Mouse (Mus musculus): ENCODE measurements around the gene Fmo2.

The Fmo2 gene

DNA sequence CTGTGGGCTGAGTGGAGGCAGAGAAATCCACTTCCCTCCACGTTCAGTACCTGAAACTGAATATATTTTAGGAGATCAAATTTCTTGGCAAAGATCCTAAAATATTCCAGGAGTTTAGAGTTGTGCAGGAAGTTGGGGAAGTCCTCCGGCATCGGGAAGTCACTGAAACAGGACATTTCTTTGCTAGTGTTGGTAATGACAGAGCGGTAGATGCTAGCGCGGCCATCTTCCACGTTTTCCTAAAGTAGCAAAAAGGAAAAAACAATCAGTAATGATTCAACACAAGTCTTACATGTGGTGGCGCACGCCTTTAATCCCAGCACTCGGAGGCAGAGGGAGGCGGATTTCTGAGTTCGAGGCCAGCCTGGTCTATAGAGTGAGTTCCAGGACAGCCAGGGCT is 9.9 kb downstream of the Fmo2 start:
- peak; percentile 93 for DNase-seq

DNA sequence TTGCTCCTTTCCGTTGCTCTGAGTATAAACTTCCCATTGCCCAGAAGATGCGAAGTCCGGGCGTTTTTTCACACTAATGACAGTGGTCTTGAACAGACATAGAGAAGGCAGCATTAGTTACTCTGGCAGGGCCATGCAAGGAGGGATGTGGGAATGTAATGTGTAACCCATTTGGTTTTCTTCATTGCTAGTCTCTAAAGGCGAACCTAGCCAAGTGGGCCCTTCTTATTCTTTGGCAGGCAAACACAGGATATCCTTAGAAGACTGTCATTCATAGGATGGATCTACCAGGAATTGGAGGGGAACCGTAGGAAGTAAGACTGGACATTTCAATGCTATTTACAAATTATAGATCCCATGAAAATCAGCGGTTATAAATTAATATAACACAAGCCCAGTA is 10.9 kb downstream of the Fmo2 start:
- peak; percentile 94 for DNase-seq

DNA sequence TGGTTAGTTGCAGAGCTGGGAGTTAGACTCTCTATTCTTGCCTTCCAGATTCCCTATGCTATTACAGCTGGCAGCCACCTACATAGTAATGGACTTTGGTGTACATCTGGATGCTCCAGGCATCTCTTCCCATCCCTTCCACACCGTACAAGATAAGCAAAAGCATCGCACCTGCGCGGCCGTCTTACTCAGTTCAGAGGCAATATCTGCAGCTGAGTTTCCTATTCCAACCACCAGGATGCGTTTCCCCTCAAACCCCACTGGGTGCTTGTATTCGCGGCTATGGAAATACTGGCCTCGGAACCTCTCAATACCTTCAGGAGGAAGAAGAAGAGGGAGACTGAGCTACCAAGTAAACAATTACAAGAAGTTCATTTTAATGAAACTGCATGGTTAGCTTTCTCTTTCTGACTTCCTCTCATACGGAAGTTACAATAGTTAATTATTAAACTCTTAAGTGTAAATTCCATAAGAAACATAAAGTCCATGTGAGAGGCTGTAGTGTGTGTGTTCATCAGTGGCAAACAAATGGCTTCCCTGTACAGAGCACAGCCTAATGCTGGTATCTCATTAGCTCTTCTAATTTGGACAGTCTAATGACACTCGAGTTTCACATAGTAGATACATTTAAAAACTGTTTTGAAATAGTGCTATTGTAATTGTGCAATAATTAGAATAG is 12.2 kb downstream of the Fmo2 start:
- no peak for DNase-seq

DNA sequence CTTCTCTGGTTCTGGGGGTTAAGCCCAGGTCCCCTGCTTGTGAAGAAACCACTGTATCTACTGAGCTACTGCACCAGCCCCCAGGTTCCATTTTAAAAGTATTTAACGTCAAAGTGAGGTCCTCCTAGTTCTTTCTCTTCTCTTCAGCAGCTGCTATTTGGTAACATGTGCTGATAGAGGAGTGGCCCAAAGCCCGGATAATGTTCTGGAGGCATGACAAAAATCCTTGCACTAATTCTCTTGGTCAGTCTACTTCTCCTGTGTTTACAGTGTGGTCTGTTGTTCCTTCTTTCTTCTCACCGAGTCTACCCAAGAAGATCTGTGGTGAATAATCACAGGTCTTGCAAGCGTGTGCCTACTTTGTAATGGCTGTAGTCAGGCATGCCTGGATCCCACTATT is 15.8 kb downstream of the Fmo2 start:
- peak; percentile 92 for DNase-seq

DNA sequence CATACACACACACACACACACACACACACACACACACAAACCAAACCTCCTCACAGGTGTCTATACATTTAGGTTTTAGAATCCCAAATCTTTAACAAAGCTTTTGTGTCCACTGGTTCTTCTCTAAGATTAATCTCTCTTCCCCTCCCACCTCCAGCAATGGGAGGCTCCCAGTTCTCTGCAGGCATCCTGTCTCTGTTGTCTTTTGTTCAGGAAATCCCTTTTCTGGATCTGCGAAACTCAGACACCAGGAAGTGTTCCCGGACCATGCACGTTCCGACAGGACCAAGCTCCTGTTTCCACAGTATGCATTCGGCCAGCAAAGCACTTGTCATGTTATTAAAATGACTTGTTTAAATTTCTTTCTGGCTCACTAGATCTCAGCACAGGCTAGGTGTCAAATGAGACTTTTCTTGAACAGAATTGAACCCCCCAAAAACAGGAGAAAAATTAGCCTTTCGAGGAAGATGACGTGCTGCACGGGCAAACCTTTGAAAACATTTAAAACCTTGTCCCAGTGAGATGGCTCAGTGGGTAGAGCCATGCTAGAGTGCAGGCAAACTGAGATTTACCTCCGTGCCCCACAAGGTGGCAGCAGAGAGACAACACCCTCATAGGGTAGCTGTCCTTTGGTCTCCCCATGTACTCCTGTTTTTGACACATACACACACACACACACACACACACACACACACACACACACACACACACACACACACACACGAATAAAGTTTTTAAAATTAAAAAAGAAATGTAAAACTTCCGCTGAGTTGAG is 18.7 kb downstream of the Fmo2 start:
- DNase-seq: peak; percentile 95

DNA sequence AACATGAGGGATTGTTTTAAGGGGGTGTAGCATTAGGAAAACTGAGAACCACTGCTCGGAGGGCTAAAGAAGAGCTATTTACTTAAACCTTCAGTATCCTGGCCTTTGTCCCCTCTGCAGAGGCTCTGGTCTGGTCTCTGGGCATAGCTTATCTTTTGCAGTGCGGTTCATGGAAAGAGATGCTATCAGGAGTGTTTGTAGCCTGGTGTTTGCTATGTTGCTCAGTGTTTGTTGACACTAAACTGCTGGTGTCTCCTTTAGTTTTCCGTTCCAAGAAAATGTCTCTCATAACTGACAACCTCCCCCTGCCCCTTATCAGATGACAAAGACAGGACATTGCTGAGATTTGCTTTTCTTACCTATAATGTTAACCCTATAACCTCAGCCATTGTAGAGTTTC is 23.4 kb downstream of the Fmo2 start:
- peak; percentile 82 for DNase-seq

DNA sequence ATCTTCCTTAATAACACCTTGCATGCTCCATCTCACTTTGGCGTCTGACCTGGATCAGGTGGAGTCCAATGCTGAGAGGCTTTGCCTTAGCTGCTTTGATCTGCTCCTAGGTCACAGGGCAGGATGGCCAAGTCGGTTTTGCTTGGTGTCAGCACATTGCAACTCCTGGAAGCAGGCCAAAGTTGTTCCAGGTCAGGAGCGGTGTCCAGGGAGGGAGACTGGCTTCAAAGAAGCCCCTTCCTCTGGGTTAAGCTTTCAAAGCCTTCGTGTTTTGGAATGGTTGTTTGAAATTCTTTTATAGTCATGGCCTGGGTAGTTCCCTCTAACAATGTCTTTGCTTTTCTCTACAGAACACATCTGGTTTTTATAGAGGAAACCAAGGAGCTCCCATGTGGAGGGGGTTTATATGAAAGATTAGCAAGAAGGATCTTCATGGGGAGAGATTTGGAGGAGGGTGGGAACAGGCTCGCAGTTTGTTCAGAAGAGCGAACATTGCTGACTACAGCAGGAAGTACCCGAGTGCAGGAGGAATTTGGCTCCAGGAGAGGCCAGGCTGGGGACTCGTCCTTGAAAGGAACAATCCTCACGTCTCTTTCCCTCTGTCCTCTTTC is 26.7 kb downstream of the Fmo2 start:
- peak; percentile 92 for DNase-seq

DNA sequence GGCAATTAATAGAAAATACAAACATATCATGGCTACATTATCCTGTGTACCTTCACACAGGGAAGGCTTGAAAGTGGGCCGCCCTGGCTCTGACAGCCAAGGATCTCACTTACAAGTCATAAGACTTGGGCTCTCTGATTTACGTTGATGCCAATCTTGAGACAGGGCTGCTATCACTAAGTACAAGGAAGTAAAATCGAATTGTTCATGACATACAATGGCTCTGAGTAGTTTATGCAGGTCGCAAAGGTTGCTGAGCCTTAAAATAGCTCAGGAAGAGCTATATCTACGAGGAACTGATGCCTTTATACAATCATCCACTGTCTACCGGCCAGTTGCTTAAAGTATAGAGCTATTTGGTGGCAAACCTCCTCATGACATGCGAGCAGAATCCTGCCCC is 27.5 kb downstream of the Fmo2 start:
- DNase-seq: peak; percentile 46

DNA sequence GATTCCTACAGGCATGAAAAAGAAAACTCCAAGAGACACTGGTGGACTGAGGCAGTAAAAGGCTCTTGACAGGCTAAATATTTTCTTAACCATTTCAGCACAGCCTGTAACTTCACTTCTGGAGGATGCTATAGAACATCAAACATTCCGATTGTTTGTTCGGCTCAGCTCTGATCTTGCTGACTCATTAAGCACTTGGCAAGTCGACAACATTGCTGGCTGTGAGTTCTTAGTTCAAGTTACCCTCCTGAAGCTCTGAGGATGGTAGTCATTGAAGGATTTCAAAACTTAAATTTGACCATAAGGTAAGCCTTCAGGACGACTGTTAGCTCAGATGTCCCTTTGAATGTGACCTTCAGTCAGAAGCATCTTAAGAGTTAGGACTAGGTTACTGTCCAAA is 31.1 kb downstream of the Fmo2 start:
- DNase-seq: peak; percentile 25

DNA sequence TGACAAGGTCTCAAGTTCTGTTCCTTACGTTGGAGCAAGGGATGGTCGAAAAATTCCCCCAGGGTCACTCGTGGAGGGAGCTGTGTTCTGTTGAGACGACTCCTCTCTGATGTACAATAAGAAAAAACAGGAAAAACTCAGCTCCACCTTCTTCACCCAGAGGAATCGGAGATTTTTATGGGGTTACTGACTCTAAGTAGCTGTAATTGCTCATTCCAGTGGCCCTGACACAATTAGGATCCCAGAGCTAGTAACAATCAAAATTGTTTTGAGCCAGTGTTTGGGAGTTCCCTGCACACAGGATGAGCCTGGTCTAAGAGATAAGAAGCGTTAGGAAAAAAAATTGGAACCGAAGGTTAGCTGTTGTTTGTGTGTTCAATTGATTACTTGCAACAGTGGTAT is 32.2 kb downstream of the Fmo2 start, which contains the start of gene Fmo1:
Gene Fmo1, minus strand, starts transcription at position 331 of the 402 bp plus-strand sequence.
- peak; percentile 96 for DNase-seq

DNA sequence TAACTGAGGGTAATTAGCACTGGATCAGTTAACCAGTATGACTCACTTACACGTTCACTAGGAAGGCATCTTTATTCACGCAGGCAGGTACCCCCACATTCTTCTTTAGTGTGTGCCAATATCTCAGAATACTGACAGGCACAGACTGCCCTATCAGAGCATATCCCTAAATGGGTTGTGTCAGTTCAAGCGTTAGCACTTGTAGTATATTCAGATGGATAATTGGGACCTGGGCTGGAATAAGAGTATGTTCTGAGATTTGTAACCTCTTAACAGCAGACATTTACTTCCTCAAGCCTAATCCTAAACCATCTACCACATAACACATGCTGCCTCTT is 33.1 kb downstream of the Fmo2 start:
- DNase-seq: peak; percentile 64

DNA sequence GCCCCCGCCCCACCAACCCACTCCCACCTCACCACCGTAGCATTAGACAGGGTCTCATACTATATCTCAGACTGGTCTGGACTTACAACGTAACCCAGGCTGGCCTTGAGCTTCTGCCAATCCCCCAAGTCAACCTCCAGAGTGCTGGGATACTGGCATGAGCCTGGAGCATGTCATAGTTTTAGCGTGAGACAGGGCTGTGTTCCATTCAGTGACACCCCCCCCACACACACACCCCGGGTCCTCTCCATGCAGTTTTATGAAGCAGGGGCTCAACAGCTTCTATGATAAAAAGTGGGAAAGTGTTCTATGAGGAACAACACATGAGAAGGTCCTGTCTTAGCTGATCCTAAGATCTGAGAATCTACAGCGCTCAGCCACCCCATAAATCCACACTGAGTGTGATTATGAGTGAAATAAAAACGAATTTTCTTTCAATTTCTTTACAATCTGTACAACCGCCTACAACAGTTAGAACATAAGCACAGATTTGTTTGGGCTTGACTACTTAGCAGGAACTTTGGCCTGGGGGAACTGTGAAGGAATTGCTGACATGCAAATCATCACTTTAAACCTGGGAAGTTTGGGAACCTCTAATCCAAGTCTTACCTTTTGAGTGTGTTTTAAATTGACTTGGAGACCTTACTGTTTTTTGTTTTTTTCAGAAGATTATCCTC is 33.6 kb downstream of the Fmo2 start:
- DNase-seq: peak; percentile 87

DNA sequence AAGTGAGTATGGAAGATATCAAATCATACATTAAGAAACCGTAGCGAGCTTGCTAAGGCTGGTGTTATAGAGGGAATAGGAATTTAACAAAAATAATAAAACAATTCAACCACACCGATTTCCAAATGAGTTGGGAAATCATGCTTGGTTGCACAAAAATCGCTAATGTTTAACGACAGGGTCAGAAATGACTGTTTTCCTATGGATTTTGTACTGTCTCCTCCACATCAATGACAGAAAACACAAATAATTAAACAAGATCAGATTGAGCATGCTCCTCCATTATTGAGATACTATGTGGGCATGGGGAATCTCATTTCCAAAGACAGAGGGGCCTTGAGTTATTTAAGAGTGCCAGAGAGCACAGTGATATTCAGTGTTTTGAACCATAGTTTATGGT is 34.2 kb downstream of the Fmo2 start:
- DNase-seq: no peak

DNA sequence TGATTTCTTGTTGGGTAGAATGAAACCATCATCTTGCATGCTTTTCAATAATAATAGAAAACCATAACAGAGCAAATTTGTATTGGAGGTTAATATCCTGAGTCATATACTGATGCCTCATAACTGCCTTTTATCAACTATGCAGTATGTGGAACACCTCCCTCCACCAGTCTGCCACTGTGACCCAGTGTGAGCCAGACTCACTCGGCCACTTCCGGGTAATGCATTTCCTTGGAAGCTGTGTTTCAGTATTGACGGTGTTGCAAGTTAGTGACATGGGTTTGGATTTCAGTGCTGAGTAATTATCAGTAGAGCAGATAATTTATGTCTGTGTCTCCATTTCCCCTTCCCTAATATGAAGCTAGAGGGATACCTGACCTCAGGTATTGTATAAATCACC is 34.9 kb downstream of the Fmo2 start:
- DNase-seq: peak; percentile 85

DNA sequence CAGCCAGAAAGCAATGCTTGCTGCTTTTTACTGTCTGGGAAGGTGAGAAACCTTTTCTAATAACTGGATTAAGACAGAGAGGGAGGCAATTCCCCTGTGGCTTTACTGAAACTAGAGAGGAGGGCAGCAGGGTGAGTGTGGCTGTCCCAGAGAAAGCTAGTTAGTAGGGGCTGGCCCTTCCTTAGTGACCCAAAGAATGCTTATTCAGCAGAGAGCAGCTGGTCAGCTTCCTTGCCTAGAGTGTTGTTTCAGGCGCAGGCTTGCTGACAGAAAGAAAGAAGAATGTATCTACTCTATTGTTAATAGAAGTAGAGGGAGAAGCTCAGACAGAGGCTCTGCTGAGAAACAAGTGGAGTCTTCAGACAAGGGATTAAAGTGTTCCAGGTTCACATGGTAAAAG is 36.2 kb downstream of the Fmo2 start:
- peak; percentile 70 for DNase-seq

DNA sequence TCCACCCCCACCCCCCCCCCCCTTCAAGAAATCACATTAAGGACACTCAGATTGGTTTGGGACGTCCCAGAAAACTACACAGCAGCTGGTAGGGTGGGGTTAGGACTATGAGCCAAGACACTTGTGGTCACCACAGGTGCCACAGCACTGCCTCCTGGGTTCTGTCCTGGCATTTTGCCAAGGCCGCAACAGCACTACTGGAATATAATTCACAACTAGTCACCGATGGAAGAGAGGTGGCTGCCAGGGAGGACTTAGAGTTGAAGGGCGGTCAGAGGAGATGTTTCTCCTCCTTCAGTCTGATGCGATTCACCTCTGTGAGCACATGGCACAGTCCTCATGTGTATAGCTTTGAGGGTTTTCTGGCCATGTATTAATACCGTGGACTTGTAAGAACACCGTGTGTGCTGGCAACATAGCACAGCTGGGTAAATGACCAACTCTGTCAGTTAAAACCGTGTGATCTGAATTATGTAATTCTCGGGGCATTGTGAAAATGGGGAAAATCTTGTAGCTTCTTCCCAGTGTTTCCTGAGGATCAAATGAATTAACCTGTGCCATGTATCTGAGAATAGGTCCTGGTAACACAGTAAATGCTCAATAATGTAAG is 38.4 kb downstream of the Fmo2 start:
- peak; percentile 94 for DNase-seq

DNA sequence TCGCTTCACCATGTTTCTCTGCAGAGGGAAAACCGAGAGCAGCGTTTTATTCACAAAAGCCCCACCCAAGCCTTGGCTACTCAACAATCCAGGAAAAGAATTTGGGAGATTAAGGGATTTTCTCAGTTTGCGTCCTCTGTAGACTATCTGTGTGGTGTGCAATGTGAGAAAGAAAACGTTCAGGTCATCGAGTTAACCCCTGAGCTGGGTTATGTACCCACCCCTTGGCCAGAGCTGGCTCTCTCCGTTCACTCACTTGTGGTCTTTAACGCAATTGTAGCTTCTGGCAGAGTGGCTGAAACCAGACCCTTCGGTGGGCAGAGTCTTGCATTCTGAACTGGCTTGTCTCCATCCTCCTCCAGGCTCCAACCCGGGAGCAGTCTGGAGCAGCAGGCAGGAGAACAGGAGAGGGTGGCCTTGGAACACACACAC is 39.0 kb downstream of the Fmo2 start:
- DNase-seq: no peak

DNA sequence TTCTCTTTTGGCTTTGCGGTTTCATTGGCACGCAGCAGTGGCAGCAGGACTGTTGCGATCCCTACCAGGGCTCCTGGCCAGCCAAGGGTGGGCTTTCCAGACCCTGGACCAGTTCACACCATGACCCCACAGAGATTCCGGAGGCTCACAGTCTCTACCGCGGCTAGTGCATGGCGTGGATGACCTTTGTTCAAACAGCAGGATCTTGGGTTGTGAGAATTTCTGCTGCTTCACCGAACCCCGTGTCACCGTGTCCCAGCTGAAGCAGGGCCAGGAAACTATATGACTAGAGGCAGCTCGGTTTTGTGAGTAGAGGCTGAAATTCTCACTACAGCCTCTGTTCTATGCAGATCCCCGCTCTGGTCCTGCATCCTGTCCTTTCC is 39.8 kb downstream of the Fmo2 start:
- DNase-seq: peak; percentile 94

DNA sequence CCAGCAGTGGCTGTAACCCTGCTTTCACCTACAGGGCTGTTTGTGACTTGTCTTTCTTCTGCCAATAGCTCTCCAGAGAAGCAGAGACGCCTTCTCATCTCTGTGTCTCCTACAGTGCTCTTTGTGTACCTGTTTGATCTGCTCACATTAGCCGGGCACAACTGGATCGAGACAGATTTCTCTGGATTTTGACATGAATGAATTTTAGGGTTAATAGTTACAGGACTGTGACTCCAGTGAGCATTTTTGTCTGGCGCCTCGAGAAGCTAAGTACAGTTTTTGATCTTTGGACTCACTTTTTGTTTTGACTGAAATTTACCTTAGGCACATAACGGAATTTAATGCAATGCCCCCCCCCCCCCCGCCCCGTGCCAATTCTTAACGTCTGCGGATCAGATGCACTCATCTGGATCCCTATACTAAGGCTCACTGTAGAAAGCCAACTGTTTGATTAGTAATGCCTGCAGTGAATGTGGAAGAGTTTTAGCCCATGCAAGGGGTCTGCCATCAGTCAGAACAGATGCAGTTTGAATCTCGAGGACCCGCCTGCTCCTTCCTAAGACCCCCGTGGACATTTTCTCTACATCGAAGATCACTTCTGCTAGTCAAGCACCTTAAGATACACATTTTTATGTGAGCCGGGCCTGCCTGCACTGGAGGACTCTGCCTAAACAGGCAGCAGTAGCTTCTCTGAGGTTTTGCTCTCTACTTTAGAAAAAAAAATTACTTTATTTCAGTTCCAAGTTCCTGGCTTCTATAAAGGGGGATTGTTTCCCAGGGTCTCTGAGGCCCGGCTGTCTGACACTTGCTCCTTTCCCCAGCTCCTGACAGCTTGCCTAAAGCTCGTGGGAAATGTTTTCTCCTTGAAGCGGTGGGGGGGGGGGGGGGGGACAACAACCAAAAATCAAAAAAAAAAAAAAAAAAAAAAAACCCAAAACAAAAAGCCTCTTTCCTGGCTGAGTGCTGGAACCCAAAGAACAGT is 40.5 kb downstream of the Fmo2 start:
- peak; percentile 4 for DNase-seq

DNA sequence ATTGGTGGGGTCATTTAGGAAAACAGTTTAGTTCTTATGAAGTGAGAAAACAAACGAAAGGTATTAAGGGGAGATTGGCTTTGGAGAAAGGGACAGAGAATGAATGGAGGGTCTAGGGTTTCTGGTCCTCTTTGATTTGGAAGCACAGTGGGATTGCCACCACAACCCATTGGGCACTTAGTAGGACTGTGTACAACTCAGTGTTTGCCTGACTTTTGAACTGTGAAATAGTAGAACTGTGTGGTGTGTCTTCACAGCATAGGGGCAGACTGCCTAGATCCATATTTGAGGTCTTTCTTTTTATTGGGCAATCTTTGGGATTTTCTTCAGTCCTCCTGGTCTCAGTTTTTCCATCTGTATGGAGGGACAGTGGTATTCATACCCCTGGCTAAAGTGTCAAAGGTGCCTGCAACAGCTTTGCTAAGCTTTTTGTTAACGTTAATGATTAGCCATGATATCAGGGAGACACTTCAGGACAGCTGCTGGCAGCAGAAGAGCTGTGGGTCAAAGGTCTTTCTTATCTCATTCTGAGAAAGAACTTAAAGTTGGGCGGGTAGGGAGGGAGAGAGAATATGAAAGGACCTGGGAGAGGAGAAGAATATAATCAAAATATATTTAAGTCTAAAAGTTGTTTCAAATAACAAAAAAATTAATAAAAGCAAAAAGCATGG is 44.6 kb downstream of the Fmo2 start:
- DNase-seq: peak; percentile 21

DNA sequence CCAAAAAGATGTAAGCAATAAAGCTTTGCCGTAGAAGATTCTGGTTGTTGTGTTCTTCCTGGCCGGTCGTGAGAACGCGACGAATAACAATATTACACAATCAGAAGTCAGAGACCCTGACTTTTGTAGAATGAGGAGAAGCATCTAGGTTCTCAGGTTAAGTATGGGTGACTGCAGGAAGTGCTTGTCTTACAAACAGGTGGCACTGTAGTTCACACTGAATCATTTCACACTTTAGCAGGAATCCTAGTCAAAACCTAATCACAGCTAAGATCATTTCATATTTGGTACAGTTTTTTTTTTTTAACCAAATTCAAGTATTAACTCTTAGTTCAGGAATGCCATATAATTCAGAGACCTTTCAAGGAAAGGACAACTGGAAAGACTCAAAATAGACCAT is 51.0 kb downstream of the Fmo2 start:
- DNase-seq: peak; percentile 2
